Mouse (Mus musculus): ENCODE measurements around the gene Hoxc10. TPM values are rescaled to one million over a fixed set of nuclear protein-coding genes. Genes with fewer than 3 reads are reported as not detected.

The Hoxc10 gene
- total RNA-seq, 2 experiments from 2014 or later: not detected

DNA sequence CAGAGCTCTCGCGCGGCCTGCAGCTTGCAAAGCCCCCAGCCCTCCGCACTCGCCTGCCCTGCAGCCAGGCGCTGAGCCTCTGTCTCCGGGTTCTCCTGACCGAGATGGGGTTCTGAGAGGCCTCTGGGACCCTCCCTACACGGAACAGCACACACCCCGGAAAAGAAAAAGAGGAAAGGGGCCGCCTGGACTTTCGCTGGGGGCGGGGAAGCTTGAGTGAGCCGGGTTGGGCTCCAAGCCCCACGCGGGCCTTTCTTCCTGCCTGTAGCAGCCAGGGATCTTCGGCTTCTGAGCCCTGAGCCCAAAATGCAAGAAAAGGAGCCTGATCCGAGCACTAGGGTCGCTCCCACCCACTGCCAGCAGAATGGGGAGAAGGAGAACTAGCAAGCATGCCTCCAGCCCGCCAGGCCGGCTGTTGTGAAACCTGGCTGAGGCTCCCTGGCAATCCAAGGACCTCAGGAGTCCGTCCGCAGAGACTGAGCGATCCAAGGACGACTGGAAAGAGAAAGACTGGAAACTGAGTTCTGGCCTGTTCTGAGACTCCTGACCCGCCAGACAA, 45.4 kb downstream of the Hoxc10 start:
- DNase-seq: no peak

- peak in 1 of 2 experiments; percentile 42 for DNase-seq
Measured at GRCm38 (mm10) chr15:103013238-103013984, 46.8 kb downstream of the Hoxc10 start.

DNA sequence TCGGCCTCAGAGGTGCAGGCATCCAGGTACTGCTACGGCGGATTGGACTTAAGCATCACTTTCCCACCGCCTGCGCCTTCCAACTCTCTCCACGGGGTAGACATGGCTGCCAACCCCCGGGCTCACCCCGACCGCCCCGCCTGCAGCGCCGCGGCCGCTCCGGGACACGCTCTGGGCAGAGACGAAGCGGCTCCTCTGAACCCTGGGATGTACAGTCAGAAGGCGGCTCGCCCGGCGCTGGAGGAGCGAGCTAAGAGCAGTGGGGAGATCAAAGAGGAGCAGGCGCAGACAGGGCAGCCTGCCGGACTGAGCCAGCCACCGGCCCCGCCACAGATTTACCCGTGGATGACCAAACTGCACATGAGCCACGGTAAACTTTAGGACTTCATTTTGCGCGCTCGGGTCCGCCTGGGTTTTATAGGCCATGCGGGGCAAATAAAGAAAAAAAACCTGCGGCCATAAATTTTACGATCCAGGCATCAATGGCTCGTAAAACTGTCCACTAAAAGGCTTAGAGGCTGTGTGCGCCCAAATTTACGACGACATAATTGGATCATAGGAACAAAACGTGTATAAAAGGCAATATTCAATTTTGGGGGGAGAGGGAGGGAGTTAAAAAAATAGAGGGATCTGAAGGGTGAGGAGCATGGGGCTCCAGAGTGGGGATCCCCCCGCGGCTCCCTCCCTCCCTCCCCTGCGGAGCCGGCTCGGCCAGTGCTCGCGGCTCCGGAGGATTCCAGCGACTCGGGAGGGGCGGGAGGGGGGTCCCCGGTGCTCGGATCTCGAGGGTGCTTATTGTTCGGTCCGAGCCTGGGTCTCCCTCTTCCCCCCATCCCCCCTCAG, 47.8 kb downstream of the Hoxc10 start:
- no peak for DNase-seq

- DNase-seq: peak in 1 of 2 experiments; percentile 11
Measured at GRCm38 (mm10) chr15:103015009-103015399, 48.4 kb downstream of the Hoxc10 start.

DNA sequence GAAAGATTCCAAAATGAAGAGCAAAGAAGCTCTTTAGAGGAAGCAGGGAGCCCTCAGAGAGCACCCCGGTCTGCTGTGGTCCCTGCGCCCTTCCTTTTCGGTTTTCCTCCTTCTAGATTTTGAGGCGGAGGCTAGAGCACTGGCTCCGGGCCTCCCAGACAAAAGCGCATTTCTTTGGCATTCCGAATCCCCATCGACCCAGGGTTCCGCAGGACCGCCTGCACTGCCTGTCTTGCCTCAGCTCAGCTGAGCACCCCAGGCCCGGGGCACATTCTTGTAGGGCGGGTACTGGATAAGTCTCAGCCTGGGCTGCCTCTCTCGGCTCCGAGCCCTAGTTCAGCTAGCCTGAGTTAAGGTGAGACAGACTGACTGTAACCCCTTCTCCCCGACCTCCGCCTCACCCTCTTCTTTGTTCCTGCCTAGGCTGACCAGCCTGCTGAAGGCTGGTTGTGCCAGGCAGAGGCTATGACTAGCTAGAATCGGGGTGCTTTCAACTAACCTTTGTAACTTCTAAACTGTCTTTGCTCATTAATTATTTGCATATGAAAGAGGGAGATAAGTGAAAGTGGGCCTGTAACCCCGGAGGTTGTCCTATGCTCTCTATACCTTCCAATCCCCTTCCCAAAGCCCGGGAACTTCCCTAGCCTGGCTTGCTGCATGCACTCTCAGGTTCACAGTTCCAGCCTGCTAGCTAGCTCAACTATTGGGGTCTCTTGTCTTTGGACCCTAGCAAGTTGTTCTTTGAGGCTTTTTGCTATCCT, 49.0 kb downstream of the Hoxc10 start:
- no peak for DNase-seq

DNA sequence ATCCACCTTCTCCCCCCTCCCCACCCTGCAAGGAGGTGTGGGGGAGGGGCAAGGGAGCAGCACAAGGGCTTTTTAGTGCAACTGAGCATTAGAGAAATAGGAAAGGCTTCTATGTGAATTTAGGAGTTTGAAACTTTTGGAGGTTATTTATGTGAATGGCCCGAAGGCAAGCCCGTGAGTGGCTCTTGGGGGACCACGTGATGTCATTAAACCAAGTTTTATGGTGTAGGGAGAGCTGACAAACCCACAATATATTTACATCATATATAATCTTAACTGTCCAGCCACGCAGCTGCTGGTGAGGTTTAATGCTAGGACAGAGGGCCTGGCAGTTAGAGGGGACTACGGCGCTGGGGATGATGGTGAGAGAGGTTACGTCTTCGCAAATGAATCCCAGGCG, 52.0 kb downstream of the Hoxc10 start, which contains the start of gene Hoxc4:
Gene Hoxc4 (plus strand): TSS at position 299 of the 400 bp plus-strand sequence.
- no peak for DNase-seq

DNA sequence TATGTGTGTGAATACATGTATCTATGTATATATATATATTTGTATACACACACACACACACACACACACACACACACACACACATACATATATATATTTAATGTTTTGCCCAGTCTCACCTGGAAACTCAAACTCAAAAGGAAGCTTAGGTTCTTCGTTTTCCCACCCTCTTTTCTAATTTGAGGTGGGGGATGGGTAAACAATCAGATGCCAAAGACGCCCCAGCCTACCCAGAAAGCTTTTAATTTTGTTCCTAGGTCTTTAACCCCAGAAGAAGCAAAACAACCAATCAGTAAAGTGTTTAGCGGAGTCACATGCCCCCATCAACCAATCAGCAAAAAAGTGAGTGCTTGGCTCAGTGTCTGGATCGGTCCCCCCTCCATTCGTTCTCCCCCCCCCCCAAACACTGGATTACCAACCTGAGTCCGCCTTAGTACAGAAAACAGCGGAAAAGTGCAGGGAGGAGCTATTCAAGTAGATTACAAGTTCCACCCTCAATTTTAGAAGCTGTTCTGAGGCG, 54.4 kb downstream of the Hoxc10 start:
- no peak for DNase-seq

Small RNAs within 50 kb of the gene (microRNA-seq; reads per million reads assigned to microRNA genes)
- gene Mir196a-2: 1.5 to 4.1 reads per million in 2 experiments
- 4.6 to 15.1 reads per million in 2 experiments for gene Mir615

Other genes starting within 250 kb of the Hoxc10 start
- gene Calcoco1, start 244.6 kb upstream of the Hoxc10 start, total RNA-seq (2021): 100 to 1,000 TPM; 105 to 119 TPM
- not detected for gene Hoxc13, start 45.7 kb upstream of the Hoxc10 start, total RNA-seq (2021)
- not detected for gene Hoxc12, start 30.0 kb upstream of the Hoxc10 start, total RNA-seq (2021)
- gene Hoxc11, start 12.4 kb upstream of the Hoxc10 start, total RNA-seq (2021): not detected
- gene Hoxc5, start 647 bp downstream of the Hoxc10 start, total RNA-seq (2021): under 1 TPM in 1 of 2 experiments, not detected in 1; 0.18 TPM
- not detected for gene Hoxc9, start 9.6 kb downstream of the Hoxc10 start, total RNA-seq (2021)
- not detected for gene Hoxc8, start 23.8 kb downstream of the Hoxc10 start, total RNA-seq (2021)
- gene Hoxc6, start 31.5 kb downstream of the Hoxc10 start, total RNA-seq (2021): under 1 TPM in 1 of 2 experiments, not detected in 1; 0.18 TPM
- under 1 TPM in 1 of 2 experiments, not detected in 1; 0.23 TPM for gene Hoxc4, start 52.1 kb downstream of the Hoxc10 start, total RNA-seq (2021)
- gene Smug1, start 200.3 kb downstream of the Hoxc10 start, total RNA-seq (2021): 10 to 100 TPM; 10.9 to 12.9 TPM